Mouse (Mus musculus) liver, adult 2 months (tissue): Measurements from ENCODE around the gene Chd3. TPM values are rescaled to one million over a fixed set of nuclear protein-coding genes. Genes with fewer than 3 reads are reported as not detected.

Source experiments
- DNase-seq: peaks from one replicate; pipeline ENCODE4 v3.0.0-alpha.2; 2011; ENCODE audit warnings: low read depth, low spot score; ENCODE audit errors: extremely low read depth
- H3K27ac ChIP-seq: fragments of 200-500 bp; replicated peaks from 2 replicates; pipeline ENCODE4 v1.5.1; 2012; ENCODE audit warnings: low read depth, mild to moderate bottlenecking, control low read depth, inconsistent platforms, low read length; ENCODE audit not compliant: insufficient read depth
- H3K27me3 ChIP-seq: fragments of 200-500 bp; 2 replicates; pipeline ENCODE4 v1.6.1; 2012; ENCODE audit warnings: mild to moderate bottlenecking, moderate library complexity, low read length, inconsistent platforms; ENCODE audit not compliant: control insufficient read depth, insufficient read depth
- H3K36me3 ChIP-seq: fragments of 200-500 bp; 2 replicates; pipeline ENCODE4 v1.6.1; 2012; ENCODE audit warnings: low read length, inconsistent platforms; ENCODE audit not compliant: control insufficient read depth, insufficient read depth
- H3K4me1 ChIP-seq: fragments of 200-500 bp; 2 replicates; pipeline ENCODE4 v1.6.1; 2011; ENCODE audit warnings: low read length; ENCODE audit not compliant: control insufficient read depth, insufficient read depth
- H3K4me3 ChIP-seq: fragments of 200-500 bp; 2 replicates; pipeline ENCODE4 v1.5.1; 2011; ENCODE audit warnings: low read depth, mild to moderate bottlenecking, control low read depth, low read length, moderate library complexity; ENCODE audit not compliant: insufficient read depth
- H3K79me2 ChIP-seq: fragments of 200-500 bp; 2 replicates; pipeline ENCODE4 v1.6.1; 2012; ENCODE audit warnings: inconsistent platforms, mild to moderate bottlenecking, low read length, moderate library complexity; ENCODE audit not compliant: control insufficient read depth, insufficient read depth
- H3K9ac ChIP-seq: fragments of 200-500 bp; 2 replicates; pipeline ENCODE4 v1.6.1; 2012; ENCODE audit warnings: low read depth, mild to moderate bottlenecking, control low read depth, inconsistent platforms, low read length
- CTCF ChIP-seq: fragments of 200-500 bp; IDR thresholded peaks from 2 replicates; pipeline ENCODE4 v1.5.1; 2011; ENCODE audit warnings: low read depth, low read length, control low read depth
- POLR2A ChIP-seq: fragments of 200-500 bp; IDR thresholded peaks from 2 replicates; pipeline ENCODE4 v1.6.1; 2011; ENCODE audit warnings: low read length, control low read depth; ENCODE audit not compliant: insufficient read depth; ENCODE audit errors: extremely low read depth
- WGBS: fragments of 180-500 bp; shearing (Covaris S2); methylation state at CpG from one replicate; pipeline ENCODE4 v1.1.7; 2018; 5-methylcytosine and 5-hydroxymethylcytosine counted together
- polyA plus RNA-seq: library from polyadenylated mRNA; depleted of rRNA; stranded (reverse); fragments of >200 nt; gene quantifications from 2 replicates; pipeline ENCODE4 v1.2.3, GENCODE M21; 2012
- total RNA-seq: library from RNA; depleted of rRNA; stranded (reverse); fragments of >200 nt; gene quantifications from 2 replicates; pipeline ENCODE4 v1.2.3, GENCODE M21; 2014

Chd3 gene
- total and polyA plus RNA-seq, 2 experiments = 57.5 to 80.2 TPM

GRCm38 (mm10) chr11:69415327-69415667 is 46.1 kb upstream of the Chd3 start:
- Histone ChIP-seq H3K27me3 (no peaks in the 10 kb centered on the region), H3K9ac (peak overlapping the region; percentile 69), H3K4me3 (peak overlapping the region; percentile 72), H3K4me1 (peaks cover 31% of the 10 kb centered on the region), H3K79me2 (no peaks in the 10 kb centered on the region), H3K36me3 (no peaks in the 10 kb centered on the region), H3K27ac (peak overlapping the region; percentile 84)
- 8% methylated on average over 3 of the region's 3 CpGs for WGBS
- TF ChIP-seq POLR2A = no peak
- TF ChIP-seq CTCF = peak; percentile 51
- DNase-seq = peak; percentile 87

DNA sequence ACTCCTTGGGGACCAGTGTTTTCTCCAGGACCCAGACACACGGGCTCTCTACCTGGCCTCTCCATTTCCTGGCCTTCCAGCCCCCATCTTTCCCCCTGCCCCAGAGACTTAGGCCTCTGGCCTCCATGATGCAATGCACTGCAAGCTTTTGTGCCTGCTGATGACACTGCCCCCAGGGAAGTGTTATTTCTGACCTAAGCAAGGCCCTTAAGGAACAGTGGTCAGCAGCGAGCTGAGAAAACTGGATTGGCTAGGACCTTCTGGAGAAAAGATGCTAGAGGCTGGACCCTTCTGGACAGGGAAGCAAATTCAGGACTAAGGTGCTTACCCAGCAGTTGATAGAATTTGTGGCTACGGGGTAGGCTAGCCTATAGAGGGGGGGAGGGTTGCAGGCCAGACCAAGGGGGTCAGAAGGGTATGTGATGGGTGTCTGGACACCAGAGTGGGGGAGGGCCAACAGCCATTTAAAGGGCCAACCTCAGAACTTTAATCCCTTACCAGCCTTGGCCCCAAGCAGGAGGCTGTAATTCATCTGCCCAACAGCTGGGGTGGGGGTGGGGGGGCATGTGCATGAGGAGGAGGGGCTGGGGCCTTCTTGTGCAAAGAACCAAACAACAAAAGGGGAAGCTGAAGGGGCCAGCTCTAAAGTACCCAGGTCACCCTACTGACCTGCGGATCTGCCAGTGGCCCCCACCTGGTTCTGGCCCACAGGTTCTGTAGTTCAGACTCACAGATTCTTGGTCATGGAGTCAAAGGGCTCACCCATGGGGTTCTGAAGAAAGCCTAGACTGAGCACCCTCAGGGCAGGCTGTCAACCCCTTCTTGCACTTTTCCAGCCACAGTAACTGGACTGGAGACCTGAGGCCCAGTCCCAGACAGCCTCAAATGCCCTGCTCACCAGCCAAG is 45.5 kb upstream of the Chd3 start:
- H3K4me3 ChIP-seq = peak overlapping the region; percentile 72; the same call in 1 of the 2 replicates
- peaks cover 31% of the 10 kb centered on the region for H3K4me1 ChIP-seq
- 37% methylated on average over 4 of the region's 4 CpGs for WGBS

DNA sequence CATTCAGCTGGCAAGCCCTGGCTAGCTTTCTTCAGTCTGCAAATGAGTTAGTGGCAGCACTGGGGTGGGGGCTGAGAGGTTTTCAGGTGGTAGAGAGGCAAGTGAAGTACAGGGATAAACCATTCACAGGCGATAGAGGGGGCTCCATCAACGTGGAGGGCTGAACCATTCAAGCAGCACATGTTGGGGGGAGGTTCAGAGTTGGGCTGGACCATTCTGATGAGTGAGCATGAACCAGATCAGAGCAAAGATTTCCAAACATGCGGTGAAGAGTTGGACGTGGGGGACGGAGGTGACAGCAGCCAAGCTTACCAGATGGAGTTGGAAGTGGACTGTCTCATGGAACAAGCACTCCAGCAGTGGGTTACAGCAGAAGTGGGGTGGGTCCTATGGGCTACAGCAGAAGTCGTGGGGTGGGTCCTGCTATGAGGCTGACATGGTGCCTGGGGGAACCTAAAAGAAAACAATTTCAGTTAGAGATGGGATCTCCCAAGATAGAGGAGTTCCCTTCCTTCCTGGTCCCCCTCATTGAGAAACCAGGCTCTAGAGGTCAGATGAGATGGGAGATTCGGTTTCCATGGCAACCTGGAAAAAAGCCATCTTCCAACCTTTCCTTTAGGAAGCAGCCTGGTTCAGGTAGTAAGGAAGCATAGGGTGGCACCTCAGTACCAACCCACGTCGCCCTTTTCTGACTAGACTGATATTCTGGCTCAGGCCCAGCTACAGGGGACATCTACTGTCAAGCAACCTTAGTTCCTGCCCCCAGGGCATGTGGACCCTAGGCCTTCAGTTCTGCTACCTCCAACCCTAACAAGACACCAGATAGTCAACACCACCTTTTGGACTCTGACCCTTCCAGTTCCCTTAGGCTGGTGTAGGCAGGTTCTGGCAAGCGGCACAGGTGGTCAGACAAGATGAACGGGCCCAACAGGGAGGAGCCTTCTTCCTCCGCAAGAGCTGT is 44.3 kb upstream of the Chd3 start, which contains the start of gene Kdm6b:
Kdm6b (minus strand) TSS at position 455 of the 961 bp plus-strand sequence.
- H3K4me3 ChIP-seq = no peak within 1 kb of the TSS
- H3K27ac ChIP-seq = peak within 1 kb of the TSS; percentile 24
- DNase-seq = peak; percentile 81
- WGBS = 23% methylated on average over 12 of the region's 12 CpGs
- no peaks in the 10 kb centered on the region for H3K36me3 ChIP-seq
- no peak within 1 kb of the TSS for H3K9ac ChIP-seq
- no peaks in the 10 kb centered on the region for H3K79me2 ChIP-seq
- H3K27me3 ChIP-seq = no peaks in the 10 kb centered on the region
- TF ChIP-seq POLR2A (no peak), CTCF (no peak)
- H3K4me1 ChIP-seq = peaks cover 28% of the 10 kb centered on the region

More for the DNA sequence above, 45.5 kb upstream of the Chd3 start:
- TF ChIP-seq CTCF = no peak
- TF ChIP-seq POLR2A = no peak
- Histone ChIP-seq H3K27me3 (no peaks in the 10 kb centered on the region), H3K9ac (no peak overlapping the region; the same call in 1 of the 2 replicates), H3K36me3 (no peaks in the 10 kb centered on the region), H3K79me2 (no peaks in the 10 kb centered on the region), H3K27ac (peak overlapping the region; percentile 54)
- no peak for DNase-seq

- DNase-seq = no peak
- 76% methylated on average over 7 of the region's 7 CpGs for WGBS
- Histone ChIP-seq H3K9ac (no peak overlapping the region), H3K36me3 (no peaks in the 10 kb centered on the region), H3K27me3 (no peaks in the 10 kb centered on the region), H3K4me3 (no peak overlapping the region), H3K79me2 (peaks cover 6% of the 10 kb centered on the region; the same call in 1 of the 2 replicates), H3K4me1 (peaks cover 34% of the 10 kb centered on the region), H3K27ac (no peak overlapping the region)
- no peak for TF ChIP-seq POLR2A
- TF ChIP-seq CTCF = no peak
Observed at GRCm38 (mm10) chr11:69412548-69412947, 43.3 kb upstream of the Chd3 start.

DNA sequence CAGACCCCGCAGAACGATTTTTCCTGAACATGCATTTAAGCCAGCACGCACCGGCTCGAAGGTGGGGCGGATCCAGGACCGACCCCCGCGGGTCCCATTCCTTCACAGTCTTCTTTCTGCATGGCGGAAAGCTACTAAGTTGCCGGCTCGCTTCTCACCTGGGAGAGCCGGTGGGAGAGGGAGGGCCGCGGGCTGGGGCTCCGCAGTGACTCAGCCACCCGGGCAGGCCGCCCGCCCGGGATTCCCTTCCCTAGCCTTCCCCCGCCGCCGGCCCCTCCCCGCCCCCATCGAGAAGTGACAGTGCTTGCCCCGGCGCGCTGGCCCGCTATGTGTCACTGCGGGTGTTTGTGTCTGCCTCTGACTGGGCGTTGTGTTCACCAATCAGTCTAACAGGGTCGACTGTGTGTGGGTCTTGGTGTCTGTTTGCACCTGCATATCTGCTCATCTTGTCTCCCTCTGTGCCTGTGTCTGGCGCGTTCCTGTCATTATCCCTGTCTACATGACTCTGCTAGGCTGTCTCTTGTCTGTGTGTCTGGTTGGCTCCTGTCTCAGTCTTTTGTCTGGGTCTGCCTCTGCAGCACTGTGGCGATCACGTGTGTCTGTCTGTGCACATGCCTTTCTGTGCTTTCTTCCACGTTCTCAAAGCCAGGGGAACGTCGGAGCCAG is 42.5 kb upstream of the Chd3 start:
- H3K4me3 ChIP-seq = peak overlapping the region; percentile 69
- H3K27me3 ChIP-seq = no peaks in the 10 kb centered on the region
- WGBS = under 1% methylated on average over 39 of the region's 39 CpGs
- no peaks in the 10 kb centered on the region; the same call in 1 of the 2 replicates for H3K36me3 ChIP-seq
- H3K79me2 ChIP-seq = peaks cover 14% of the 10 kb centered on the region; the same call in 1 of the 2 replicates
- peak overlapping the region; percentile 80 for H3K9ac ChIP-seq
- TF ChIP-seq CTCF = no peak
- TF ChIP-seq POLR2A = no peak
- DNase-seq = peak; percentile 65
- H3K27ac ChIP-seq = peak overlapping the region; percentile 83
- H3K4me1 ChIP-seq = peaks cover 37% of the 10 kb centered on the region
